In the genomic region with DNA sequence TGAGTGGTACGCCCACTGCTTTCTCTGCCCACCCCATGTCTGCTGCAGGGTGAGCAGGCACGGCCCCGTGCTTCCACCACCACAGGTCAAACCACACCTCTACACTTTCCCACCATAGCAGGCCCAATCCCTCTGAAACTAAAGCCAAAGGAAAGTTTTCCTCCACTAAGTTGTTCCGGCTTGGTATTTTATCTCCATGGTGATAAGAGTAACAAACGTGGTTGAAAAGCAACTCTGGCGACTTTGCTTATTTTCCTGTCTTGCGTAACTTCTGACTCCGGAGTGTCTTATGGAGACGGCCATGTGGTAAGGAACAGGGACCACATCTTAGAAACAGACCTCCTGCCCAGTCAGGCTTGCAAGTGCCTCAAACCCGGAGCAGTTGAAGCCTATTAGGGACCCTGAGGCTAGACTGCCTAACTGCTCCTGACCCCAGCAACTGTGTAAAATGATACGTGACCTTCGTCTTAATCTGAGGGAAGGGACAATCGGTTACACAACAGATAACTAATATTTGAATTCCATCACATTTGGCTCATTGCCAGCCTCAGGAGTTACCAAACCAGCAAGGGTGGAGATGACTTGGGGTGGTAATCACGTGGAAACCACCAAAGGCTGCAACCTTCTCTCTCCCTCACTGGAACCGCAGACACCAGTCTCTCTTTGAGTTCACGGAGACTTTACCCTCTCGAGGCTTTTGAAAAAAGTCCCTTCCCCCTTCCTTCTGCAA, we compare ENCODE assay signal across 8 mouse cellular contexts. TPM values are rescaled to one million over a fixed set of nuclear protein-coding genes. Genes with fewer than 3 reads are reported as not detected.
DNase-seq lines count a peak whose midpoint lies in the region; ATAC-seq lines count a peak whose summit lies in the region.

No protein-coding gene starts in this region.

- peak; percentile 42 for DNase-seq in adrenal gland, postnatal 10 days
- no peak for DNase-seq in adrenal gland, adult 8-10 months
- peak; percentile 92 for DNase-seq in R1 (ENCODE audit: low read depth, low spot score)
- no peak for DNase-seq in layer of hippocampus, adult 9-10 months (ENCODE audit: low spot score)
- DNase-seq in left cerebral cortex, adult 11 months (ENCODE audit: low spot score): no peak
- no peak for DNase-seq in limb, embryonic 10.5 days (ENCODE audit: low spot score)

- H3K9me3 ChIP-seq in limb, embryonic 10.5 days (replicated peaks): no peaks in the 10 kb centered on the region

- H3K4me3 ChIP-seq in limb, embryonic 10.5 days: no peak overlapping the region

- no peaks in the 10 kb centered on the region for H3K27me3 ChIP-seq in limb, embryonic 10.5 days (ENCODE audit: low read depth, poor library complexity, severe bottlenecking)

- peak; percentile 25 to 61 for ATAC-seq in hematopoietic stem cell, adult 5-6 weeks (replicated peaks in 1 of 2; ENCODE audit: insufficient read depth in 1 of 2, low FRiP score in 2 of 2, low TSS enrichment in 1 of 2, low read depth in 1 of 2, poor library complexity in 2 of 2, severe bottlenecking in 2 of 2)
- peak; percentile 55 for ATAC-seq in megakaryocyte, adult 5-6 weeks (ENCODE audit: poor library complexity, severe bottlenecking)

- no peaks in the 10 kb centered on the region for H3K4me1 ChIP-seq in limb, embryonic 10.5 days

- 79% methylated on average over 17 of the region's 17 CpGs for WGBS in limb, embryonic 10.5 days

- H3K27ac ChIP-seq in limb, embryonic 10.5 days: no peak overlapping the region

- H3K36me3 ChIP-seq in limb, embryonic 10.5 days: no peaks in the 10 kb centered on the region

RNA-seq across cellular contexts. Expression of a gene that starts 13.5 kb away (rescaled TPM):
- total RNA-seq in adrenal gland, postnatal 10 days (2021): 10 to 100 TPM; 78.7 to 79.4 TPM
- total RNA-seq in adrenal gland, adult 8-10 months (2022): 10 to 100 TPM; 55.0 to 89.1 (median 73.7) TPM
- 13.4 and 23.8 TPM in 2 replicates for total RNA-seq in hematopoietic stem cell, adult 5-6 weeks (2017)
- 0.11 and 1.2 TPM in 2 replicates for total RNA-seq in megakaryocyte, adult 5-6 weeks (2015)
- 0.51 and 0.73 TPM in 2 replicates for total RNA-seq in megakaryocyte, adult 5-6 weeks (2017)
- 2.1 and 5.4 TPM in 2 replicates for polyA plus RNA-seq in limb, embryonic 10.5 days (2016; fragmentation: Nextera tagmentation; extraction: Ambion mirVana)

RNA-seq across cellular contexts. Expression of a gene that starts 14.8 kb away (rescaled TPM):
- 10 to 100 TPM; 16.0 to 21.7 TPM for total RNA-seq in adrenal gland, postnatal 10 days (2021)
- 10 to 100 TPM; 28.1 to 44.4 (median 34.4) TPM for total RNA-seq in adrenal gland, adult 8-10 months (2022)
- total RNA-seq in hematopoietic stem cell, adult 5-6 weeks (2017): 6.6 and 8.1 TPM in 2 replicates
- total RNA-seq in megakaryocyte, adult 5-6 weeks (2015): 9.2 and 11.8 TPM in 2 replicates
- 15.1 and 15.9 TPM in 2 replicates for total RNA-seq in megakaryocyte, adult 5-6 weeks (2017)
- 0.69 and 0.84 TPM in 2 replicates for polyA plus RNA-seq in limb, embryonic 10.5 days (2016; fragmentation: Nextera tagmentation; extraction: Ambion mirVana)

RNA-seq across cellular contexts. Expression of a gene that starts 34.1 kb away (rescaled TPM):
- total RNA-seq in adrenal gland, postnatal 10 days (2021): 10 to 100 TPM; 40.4 to 51.1 TPM
- 100 to 1,000 TPM in 2 of 4 experiments, 10 to 100 TPM in 2; 48.6 to 131 (median 88.7) TPM for total RNA-seq in adrenal gland, adult 8-10 months (2022)
- 11.0 and 13.7 TPM in 2 replicates for total RNA-seq in hematopoietic stem cell, adult 5-6 weeks (2017)
- total RNA-seq in megakaryocyte, adult 5-6 weeks (2015): 4.7 and 4.8 TPM in 2 replicates
- total RNA-seq in megakaryocyte, adult 5-6 weeks (2017): 3.4 and 3.8 TPM in 2 replicates
- polyA plus RNA-seq in limb, embryonic 10.5 days (2016; fragmentation: Nextera tagmentation; extraction: Ambion mirVana): 0.06 and 0.26 TPM in 2 replicates

Comparison
In these comparisons a context has a peak if more than half of its experiments do, and no peak if none do; other contexts are left out.
1. DNase-seq: peak in adrenal gland, postnatal 10 days (single experiment) and R1 (single experiment); none in adrenal gland, adult 8-10 months (single experiment), layer of hippocampus, adult 9-10 months (single experiment), left cerebral cortex, adult 11 months (single experiment) and limb, embryonic 10.5 days (single experiment).